12 mouse cellular contexts compared by ENCODE assay signal in genomic region chr17:49282498-49282897, GRCm38 (mm10).
DNase-seq lines count a peak whose midpoint lies in the region; ATAC-seq and TF ChIP-seq lines count a peak whose summit lies in the region.
"Had no signal": no experiment of that assay in that cellular context is flagged by ENCODE, and none has a peak within 500 bp of the region (broad histone marks: within the 10 kb centered on the region; RNA-seq: fewer than 3 reads in every experiment).

No protein-coding gene starts in this region.

- no peaks in the 10 kb centered on the region for H3K79me2 ChIP-seq in liver, adult 2 months (ENCODE audit: control insufficient read depth, insufficient read depth, low read length)
- no peaks in the 10 kb centered on the region for H3K79me2 ChIP-seq in CH12.LX (replicated peaks; ENCODE audit: control insufficient read depth, extremely low read depth, insufficient read depth, poor library complexity, severe bottlenecking)

- dilution Hi-C loops in CH12.LX (cut with MboI; ENCODE audit: extremely low pct_ligation_motif_present, extremely low pct_unique_long_range_greater_than_20kb, low sequenced_read_pairs) = no loop called here

- in situ Hi-C loops in CH12.LX (cut with MboI; ENCODE audit: low pct_ligation_motif_present, low pct_unique_long_range_greater_than_20kb, low sequenced_read_pairs) = no loop called here

- TF ChIP-seq CTCF in forebrain, postnatal 0 days (IDR thresholded peaks at IDR 0.05; ENCODE audit: low read depth) = peak; percentile 82
- TF ChIP-seq CTCF in liver, adult 2 months (IDR thresholded peaks at IDR 0.05; ENCODE audit: low read depth, low read length) = peak; percentile 64
- peak; percentile 39 to 56; a peak in 3 of 4 replicates for TF ChIP-seq CTCF in CH12.LX (conservative IDR thresholded peaks at IDR 0.05 in 1 of 2, IDR thresholded peaks at IDR 0.05 in 1 of 2; ENCODE audit: low read depth in 2 of 2, low read length in 2 of 2)
- TF ChIP-seq CTCF in cortical plate, adult 2 months (IDR thresholded peaks at IDR 0.05; ENCODE audit: extremely low read depth, insufficient read depth, low read length) = peak; percentile 19; the same call in 1 of the 2 replicates

- H3K27me3 ChIP-seq in forebrain, postnatal 0 days (ENCODE audit: insufficient read depth, low read length) = no peaks in the 10 kb centered on the region
- no peaks in the 10 kb centered on the region for H3K27me3 ChIP-seq in forebrain, embryonic 15.5 days
- H3K27me3 ChIP-seq in liver, adult 2 months (ENCODE audit: control insufficient read depth, insufficient read depth, low read length) = no peaks in the 10 kb centered on the region
- H3K27me3 ChIP-seq in liver, embryonic 11.5 days (replicated peaks; ENCODE audit: control insufficient read depth, insufficient read depth, low read length) = no peaks in the 10 kb centered on the region
- no peaks in the 10 kb centered on the region for H3K27me3 ChIP-seq in CH12.LX (replicated peaks)

- 0 out of 2 replicates have a peak, but pooled peaks cover 3% of the 10 kb centered on the region for H3K4me1 ChIP-seq in forebrain, postnatal 0 days (ENCODE audit: insufficient read depth)
- peaks cover 12% of the 10 kb centered on the region for H3K4me1 ChIP-seq in forebrain, embryonic 15.5 days
- peaks cover 3% of the 10 kb centered on the region; the same call in 1 of the 2 replicates for H3K4me1 ChIP-seq in liver, adult 2 months (ENCODE audit: control insufficient read depth, insufficient read depth, low read length)
- H3K4me1 ChIP-seq in liver, embryonic 11.5 days (replicated peaks; ENCODE audit: control insufficient read depth, insufficient read depth, low read length) = no peaks in the 10 kb centered on the region
- no peaks in the 10 kb centered on the region for H3K4me1 ChIP-seq in CH12.LX (ENCODE audit: control insufficient read depth in 1 of 2, insufficient read depth in 2 of 2)
- no peaks in the 10 kb centered on the region for H3K4me1 ChIP-seq in cortical plate, adult 2 months (ENCODE audit: control insufficient read depth, insufficient read depth, low read length)

- H3K4me3 ChIP-seq in forebrain, postnatal 0 days (ENCODE audit: low read depth, low read length) = no peak overlapping the region
- no peak overlapping the region for H3K4me3 ChIP-seq in forebrain, embryonic 15.5 days
- no peak overlapping the region for H3K4me3 ChIP-seq in liver, adult 2 months (ENCODE audit: insufficient read depth, low read depth, low read length)
- H3K4me3 ChIP-seq in liver, embryonic 11.5 days (ENCODE audit: low read depth, low read length) = no peak overlapping the region
- no peak overlapping the region for H3K4me3 ChIP-seq in CH12.LX (replicated peaks in 1 of 3; ENCODE audit: low read depth in 2 of 3, low read length in 2 of 3, poor library complexity in 1 of 3)
- H3K4me3 ChIP-seq in cortical plate, adult 2 months (ENCODE audit: insufficient read depth, low read length) = no peak overlapping the region

- no peak overlapping the region for H3K9ac ChIP-seq in forebrain, postnatal 0 days
- no peak overlapping the region for H3K9ac ChIP-seq in forebrain, embryonic 15.5 days (replicated peaks)
- H3K9ac ChIP-seq in liver, adult 2 months (ENCODE audit: low read depth, low read length) = no peak overlapping the region
- no peak overlapping the region for H3K9ac ChIP-seq in liver, embryonic 11.5 days (ENCODE audit: low read depth, low read length)
- no peak overlapping the region for H3K9ac ChIP-seq in CH12.LX (ENCODE audit: insufficient read depth, low read depth)

- no peak overlapping the region for H3K4me2 ChIP-seq in forebrain, postnatal 0 days (ENCODE audit: low read depth)
- no peak overlapping the region for H3K4me2 ChIP-seq in forebrain, embryonic 15.5 days (replicated peaks)
- no peak overlapping the region for H3K4me2 ChIP-seq in liver, embryonic 11.5 days
- no peak overlapping the region for H3K4me2 ChIP-seq in CH12.LX (ENCODE audit: insufficient read depth, low read depth, poor library complexity, severe bottlenecking)

- peak; percentile 47 for ATAC-seq in forebrain, postnatal 0 days
- no peak for ATAC-seq in forebrain, embryonic 15.5 days (replicated peaks)
- ATAC-seq in liver, embryonic 11.5 days (replicated peaks; ENCODE audit: low FRiP score) = no peak
- ATAC-seq: intestine, embryonic 16.5 days had no signal

- H3K36me3 ChIP-seq in forebrain, postnatal 0 days (ENCODE audit: insufficient read depth) = no peaks in the 10 kb centered on the region
- H3K36me3 ChIP-seq in forebrain, embryonic 15.5 days = no peaks in the 10 kb centered on the region
- H3K36me3 ChIP-seq in liver, adult 2 months (ENCODE audit: control insufficient read depth, insufficient read depth, low read length) = no peaks in the 10 kb centered on the region
- H3K36me3 ChIP-seq in liver, embryonic 11.5 days (ENCODE audit: control insufficient read depth, insufficient read depth, low read length) = no peaks in the 10 kb centered on the region
- no peaks in the 10 kb centered on the region for H3K36me3 ChIP-seq in CH12.LX (replicated peaks in 1 of 2; ENCODE audit: control insufficient read depth in 1 of 2, insufficient read depth in 1 of 2, low read length in 1 of 2)

- TF ChIP-seq RAD21 in CH12.LX (IDR thresholded peaks at IDR 0.05; ENCODE audit: low read depth, low read length) = no peak

- no peak overlapping the region for H3K27ac ChIP-seq in forebrain, postnatal 0 days (ENCODE audit: low read depth, low read length)
- H3K27ac ChIP-seq in forebrain, embryonic 15.5 days (replicated peaks) = no peak overlapping the region
- no peak overlapping the region for H3K27ac ChIP-seq in liver, adult 2 months (replicated peaks; ENCODE audit: insufficient read depth, low read depth, low read length)
- H3K27ac ChIP-seq in liver, embryonic 11.5 days (ENCODE audit: low read depth, low read length) = no peak overlapping the region
- H3K27ac ChIP-seq in CH12.LX (ENCODE audit: insufficient read depth, low read depth) = no peak overlapping the region
- H3K27ac ChIP-seq in cortical plate, adult 2 months (ENCODE audit: insufficient read depth, low read length) = no peak overlapping the region

- peak; percentile 66 for DNase-seq in forebrain, postnatal 0 days
- no peak for DNase-seq in liver, adult 2 months (ENCODE audit: extremely low read depth, low read depth, low spot score)
- DNase-seq in liver, embryonic 11.5 days (ENCODE audit: low spot score) = no peak
- no peak for DNase-seq in CH12.LX (ENCODE audit: extremely low read depth)
- no peak for DNase-seq in embryo, embryonic 11 days
- DNase-seq in kidney, adult 8-10 months = no peak
- DNase-seq: cerebellum, postnatal 36 days; lung, adult 2 months; midbrain, embryonic 14.5 days had no signal

- no peak for TF ChIP-seq POLR2A in liver, adult 2 months (IDR thresholded peaks at IDR 0.05; ENCODE audit: extremely low read depth, insufficient read depth, low read length)
- TF ChIP-seq POLR2A in CH12.LX (IDR thresholded peaks at IDR 0.05; ENCODE audit: low read depth, low read length) = no peak
- TF ChIP-seq POLR2A in cortical plate, adult 2 months (IDR thresholded peaks at IDR 0.05; ENCODE audit: extremely low read depth, insufficient read depth, low read length) = no peak

- no peak for TF ChIP-seq EP300 in CH12.LX (IDR thresholded peaks at IDR 0.05; ENCODE audit: low read length)

- 72% methylated on average over 10 of the region's 10 CpGs for WGBS in forebrain, postnatal 0 days
- 75% methylated on average over 10 of the region's 10 CpGs for WGBS in forebrain, embryonic 15.5 days
- WGBS in liver, adult 2 months = 70% methylated on average over 10 of the region's 10 CpGs
- WGBS in liver, embryonic 11.5 days = 79% methylated on average over 10 of the region's 10 CpGs

- no peaks in the 10 kb centered on the region for H3K9me3 ChIP-seq in forebrain, postnatal 0 days (ENCODE audit: low read length)
- H3K9me3 ChIP-seq in forebrain, embryonic 15.5 days = no peaks in the 10 kb centered on the region
- peaks cover 2% of the 10 kb centered on the region for H3K9me3 ChIP-seq in liver, embryonic 11.5 days (ENCODE audit: control insufficient read depth, low read length)
- peaks cover 71% of the 10 kb centered on the region for H3K9me3 ChIP-seq in CH12.LX (replicated peaks; ENCODE audit: low read length)

TF ChIP-seq in CH12.LX, 34 proteins besides CTCF, POLR2A, EP300 and RAD21:
- TF ChIP-seq TCF12 (IDR thresholded peaks at IDR 0.05; ENCODE audit: low read depth, low read length) = no peak
- TF ChIP-seq GABPA (IDR thresholded peaks at IDR 0.05; ENCODE audit: insufficient replicate concordance, low read depth, low read length) = no peak
TF ChIP-seq in CH12.LX: peak in this region for 0.

Comparison
In these comparisons a context has a peak if more than half of its experiments do, and no peak if none do; other contexts are left out.
1. CTCF ChIP-seq: peak in every context shown above with its lines; median percentile 82 in forebrain, postnatal 0 days; 64 in liver, adult 2 months; 48 in CH12.LX; 19 in cortical plate, adult 2 months.